In genomic region chr8:109463677-109464313, GRCm38 (mm10) we compare ENCODE assay signal across 10 mouse cellular contexts. TPM values are rescaled to one million over a fixed set of nuclear protein-coding genes. Genes with fewer than 3 reads are reported as not detected.
A peak's percentile ranks its signal among the peaks of the same experiment; 100 is the strongest.
DNase-seq lines count a peak whose midpoint lies in the region; ATAC-seq and TF ChIP-seq lines count a peak whose summit lies in the region.
"Had no signal": no experiment of that assay in that cellular context is flagged by ENCODE, and none has a peak within 500 bp of the region (broad histone marks: within the 10 kb centered on the region; RNA-seq: fewer than 3 reads in every experiment).

No protein-coding gene starts in this region.

- TF ChIP-seq CTCF in lung, postnatal 0 days (IDR thresholded peaks at IDR 0.05) = no peak

- peak; percentile 31 to 40 for DNase-seq in cerebellum, postnatal 10 days
- no peak for DNase-seq in lung, postnatal 0 days (ENCODE audit: low spot score)
- DNase-seq in lung, postnatal 4 days = no peak
- DNase-seq in limb, embryonic 11.5 days (ENCODE audit: low spot score) = no peak
- no peak for DNase-seq in kidney, postnatal 4 days
- DNase-seq in left cerebral cortex, postnatal 14 days (ENCODE audit: low spot score in 2 of 2) = no peak

- peak overlapping the region; percentile 22; the same call in 1 of the 2 replicates for H3K4me2 ChIP-seq in lung, postnatal 0 days (replicated peaks; ENCODE audit: low read depth, low read length)
- peak overlapping the region; percentile 0; the same call in 1 of the 2 replicates for H3K4me2 ChIP-seq in limb, embryonic 11.5 days (ENCODE audit: low read depth, severe bottlenecking)
- H3K4me2 ChIP-seq in stomach, embryonic 16.5 days (ENCODE audit: low read depth, low read length) = peak overlapping the region; percentile 32

- no peaks in the 10 kb centered on the region for H3K4me1 ChIP-seq in lung, postnatal 0 days (ENCODE audit: insufficient read depth, low read depth, low read length)
- H3K4me1 ChIP-seq in limb, embryonic 11.5 days (ENCODE audit: control insufficient read depth, insufficient read depth, low read length) = peaks cover 29% of the 10 kb centered on the region
- peaks cover 12% of the 10 kb centered on the region for H3K4me1 ChIP-seq in stomach, embryonic 16.5 days (ENCODE audit: control insufficient read depth, insufficient read depth, low read length)

- WGBS in lung, postnatal 0 days = 9% methylated on average over 13 of the region's 13 CpGs
- 22% methylated on average over 13 of the region's 13 CpGs for WGBS in limb, embryonic 11.5 days
- WGBS in stomach, embryonic 16.5 days = 15% methylated on average over 13 of the region's 13 CpGs

- no peak for TF ChIP-seq EP300 in lung, postnatal 0 days (IDR thresholded peaks at IDR 0.05)

- ATAC-seq in cerebellum, adult (ENCODE audit: insufficient number of reproducible peaks, low FRiP score, low TSS enrichment) = no peak
- no peak for ATAC-seq in lung, postnatal 0 days
- no peak for ATAC-seq in limb, embryonic 11.5 days (ENCODE audit: insufficient number of reproducible peaks, low FRiP score, low TSS enrichment, low read depth)
- no peak for ATAC-seq in stomach, embryonic 16.5 days (ENCODE audit: insufficient read depth, low FRiP score)

- no peak overlapping the region for H3K9ac ChIP-seq in lung, postnatal 0 days (replicated peaks; ENCODE audit: low read depth)
- no peak overlapping the region for H3K9ac ChIP-seq in limb, embryonic 11.5 days (ENCODE audit: low read length)
- H3K9ac ChIP-seq in stomach, embryonic 16.5 days (ENCODE audit: low read length) = no peak overlapping the region; the same call in 1 of the 2 replicates

- no peaks in the 10 kb centered on the region for H3K27me3 ChIP-seq in lung, postnatal 0 days (replicated peaks; ENCODE audit: insufficient read depth, low read length)
- no peaks in the 10 kb centered on the region for H3K27me3 ChIP-seq in limb, embryonic 11.5 days (ENCODE audit: control insufficient read depth, insufficient read depth, low read length)
- no peaks in the 10 kb centered on the region for H3K27me3 ChIP-seq in stomach, embryonic 16.5 days (ENCODE audit: control insufficient read depth, insufficient read depth, low read length)

- no peaks in the 10 kb centered on the region for H3K36me3 ChIP-seq in lung, postnatal 0 days (ENCODE audit: insufficient read depth, low read length)
- no peaks in the 10 kb centered on the region for H3K36me3 ChIP-seq in limb, embryonic 11.5 days (ENCODE audit: control insufficient read depth, insufficient read depth, low read length)
- H3K36me3 ChIP-seq in stomach, embryonic 16.5 days (ENCODE audit: control insufficient read depth, insufficient read depth, low read length) = no peaks in the 10 kb centered on the region

- no peak overlapping the region for H3K27ac ChIP-seq in lung, postnatal 0 days (ENCODE audit: low read length)
- no peak overlapping the region for H3K27ac ChIP-seq in limb, embryonic 11.5 days (replicated peaks; ENCODE audit: low read depth, low read length)
- H3K27ac ChIP-seq in stomach, embryonic 16.5 days (ENCODE audit: low read length) = no peak overlapping the region

- intact Hi-C loops in left cerebral cortex, postnatal 14 days (cut with DNase I) = loop anchor here (5.0 kb wide), 1 partner anchor 46 kb away; no protein-coding TSS in a partner anchor

- H3K4me3 ChIP-seq in lung, postnatal 0 days (ENCODE audit: low read depth, low read length) = no peak overlapping the region
- H3K4me3 ChIP-seq in limb, embryonic 11.5 days (ENCODE audit: low read depth, low read length) = no peak overlapping the region
- no peak overlapping the region for H3K4me3 ChIP-seq in stomach, embryonic 16.5 days (replicated peaks; ENCODE audit: low read length)

- H3K9me3 ChIP-seq in lung, postnatal 0 days (ENCODE audit: low read length) = no peaks in the 10 kb centered on the region
- H3K9me3 ChIP-seq in limb, embryonic 11.5 days (ENCODE audit: control insufficient read depth, low read length) = no peaks in the 10 kb centered on the region
- H3K9me3 ChIP-seq in stomach, embryonic 16.5 days (replicated peaks; ENCODE audit: control insufficient read depth, low read length) = no peaks in the 10 kb centered on the region

RNA-seq across cellular contexts. Expression of gene Pmfbp1, which starts 30.0 kb away (rescaled TPM):
- polyA plus RNA-seq in lung, postnatal 0 days (2015; fragmentation: Nextera tagmentation; extraction: Ambion mirVana) = not detected in 2 replicates
- 0.12 and 0.16 TPM in 2 replicates for polyA plus RNA-seq in limb, embryonic 11.5 days (2014; fragmentation: Nextera tagmentation; extraction: Ambion mirVana)
- not detected in 2 replicates for polyA plus RNA-seq in stomach, embryonic 16.5 days (2015; fragmentation: Nextera tagmentation; extraction: Ambion mirVana)
- total RNA-seq in left cerebral cortex, postnatal 14 days (2021) = under 1 TPM; 0.22 to 0.32 TPM
- total RNA-seq: neutrophil, adult 5-6 weeks had no signal
- polyA plus RNA-seq: kidney, adult 2 months had no signal

Comparison
In these comparisons a context has a peak if more than half of its experiments do, and no peak if none do; other contexts are left out.
1. DNase-seq: peak in cerebellum, postnatal 10 days (2 of 2); none in lung, postnatal 0 days (single experiment), lung, postnatal 4 days (0 of 2), limb, embryonic 11.5 days (single experiment), kidney, postnatal 4 days (0 of 2) and left cerebral cortex, postnatal 14 days (0 of 2).
2. Peak in every context shown above with its lines, with median percentiles within 50 percentile points of each other: H3K4me2 ChIP-seq.